Mouse (Mus musculus) thymus, adult 2 months (tissue): Measurements from ENCODE around the gene Brca1.

Experiments used
- CTCF ChIP-seq: fragments of 200-500 bp; IDR thresholded peaks from 2 replicates; pipeline ENCODE4 v1.5.1; 2012; ENCODE audit warnings: mild to moderate bottlenecking, control low read depth, low read length, moderate library complexity, borderline replicate concordance; ENCODE audit not compliant: control insufficient read depth, poor library complexity, insufficient read depth; ENCODE audit errors: extremely low read depth
- POLR2A ChIP-seq: fragments of 200-500 bp; IDR thresholded peaks from 2 replicates; pipeline ENCODE4 v1.6.1; 2012; ENCODE audit warnings: mild to moderate bottlenecking, low read length, control low read depth, moderate library complexity; ENCODE audit not compliant: control insufficient read depth, poor library complexity, insufficient read depth; ENCODE audit errors: extremely low read depth

DNA sequence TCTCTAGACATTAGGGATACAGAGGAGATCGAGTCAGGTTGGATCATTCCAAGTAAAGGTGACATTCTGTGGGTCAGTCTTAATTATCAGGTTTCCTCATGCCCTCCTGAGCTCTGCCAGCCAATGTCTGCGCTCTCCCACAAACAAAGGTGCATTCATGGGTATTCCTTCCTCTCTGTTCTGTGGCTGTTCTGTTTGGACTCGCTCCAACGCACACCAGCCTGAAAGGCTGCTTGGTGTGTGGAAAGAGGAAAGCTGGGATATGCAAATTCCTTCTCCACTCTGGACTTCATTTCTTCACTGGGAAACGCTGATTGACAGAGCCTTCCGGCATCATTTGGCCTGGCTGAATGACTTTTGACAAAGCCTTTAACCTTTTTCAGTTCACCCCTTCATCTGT lies 97.1 kb downstream of the Brca1 start:
- no peak for TF ChIP-seq CTCF
- TF ChIP-seq POLR2A: no peak
